Mouse (Mus musculus): ENCODE results near the gene Prcp. TPM values are rescaled to one million over a fixed set of nuclear protein-coding genes. Genes with fewer than 3 reads are reported as not detected.
A peak's percentile ranks its signal among the peaks of the same experiment; 100 is the strongest.

Prcp gene
- 1 to 10 TPM; 4.2 to 4.7 TPM for total RNA-seq (2021)
- long read RNA-seq, experiment 1, partial matches to known transcripts = 1 of 5 reads
- long read RNA-seq, experiment 1, other reads (novel, unspliced or antisense) = 2 of 5 reads
- long read RNA-seq, experiment 2, partial matches to known transcripts = 0 of 3 reads
- long read RNA-seq, experiment 2, other reads (novel, unspliced or antisense) = 0 of 3 reads

DNA sequence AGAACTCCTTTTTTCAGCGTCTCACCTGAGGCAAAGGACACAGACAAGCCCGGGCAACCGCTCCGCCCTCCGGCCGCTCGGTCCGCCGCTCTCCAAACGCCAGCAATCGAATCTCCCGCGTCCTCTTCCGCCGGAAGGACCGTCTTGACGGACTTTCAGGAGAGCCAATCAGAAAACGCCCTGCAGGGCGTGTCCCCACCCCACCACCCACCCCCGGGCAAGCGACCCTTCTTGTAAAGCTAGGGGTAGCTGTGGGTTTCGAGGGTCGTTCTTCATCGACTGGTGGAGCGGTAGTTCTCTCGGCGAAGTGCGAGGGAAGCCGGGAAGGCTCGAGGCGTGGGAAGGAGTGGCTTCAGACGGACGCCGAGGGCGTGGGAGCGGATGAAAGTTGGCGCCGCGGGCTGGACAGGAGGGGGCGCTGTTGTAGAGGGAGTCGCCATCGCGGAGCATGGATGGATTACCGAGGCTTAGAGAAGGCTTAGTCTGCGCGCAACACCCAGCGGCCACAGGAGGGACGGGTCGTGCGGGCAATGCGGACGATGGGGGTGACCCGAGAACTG is at the start of gene Prcp, which contains the start of gene Ddias:
Gene Prcp, plus strand, starts transcription at position 355 of the 560 bp plus-strand sequence.
Gene Ddias, minus strand, starts transcription at position 132 of the 560 bp plus-strand sequence.
- DNase-seq = peak; percentile 92 to 93

DNA sequence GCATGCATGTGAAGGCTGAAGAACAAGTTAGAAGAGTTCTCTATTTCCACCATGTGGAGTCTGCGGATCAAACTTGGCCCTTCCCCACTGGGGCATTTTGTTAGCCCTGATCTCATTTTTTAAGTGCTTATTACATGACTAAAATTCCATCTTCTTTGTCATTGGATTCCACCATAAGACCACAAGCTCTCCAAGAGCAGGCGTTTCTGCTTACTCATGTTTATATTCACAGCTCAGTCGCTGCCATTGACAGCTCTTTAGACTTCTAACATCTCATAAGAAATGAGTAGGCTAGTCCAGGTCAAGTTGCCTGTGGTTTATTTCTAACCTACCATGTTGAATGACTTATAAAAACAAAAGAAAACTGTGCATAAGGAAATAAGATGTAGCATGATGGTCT is 48.0 kb upstream of the Prcp start:
- DNase-seq = no peak
- intact Hi-C loops (cut with DNase I) = no loop called here

More for the DNA sequence above, at the start of gene Prcp, which contains the start of gene Ddias:
- intact Hi-C loops (cut with DNase I) = loop anchor here (2.0 to 5.0 kb wide), 2 partner anchors 19 to 88 kb away; no protein-coding TSS in a partner anchor

DNA sequence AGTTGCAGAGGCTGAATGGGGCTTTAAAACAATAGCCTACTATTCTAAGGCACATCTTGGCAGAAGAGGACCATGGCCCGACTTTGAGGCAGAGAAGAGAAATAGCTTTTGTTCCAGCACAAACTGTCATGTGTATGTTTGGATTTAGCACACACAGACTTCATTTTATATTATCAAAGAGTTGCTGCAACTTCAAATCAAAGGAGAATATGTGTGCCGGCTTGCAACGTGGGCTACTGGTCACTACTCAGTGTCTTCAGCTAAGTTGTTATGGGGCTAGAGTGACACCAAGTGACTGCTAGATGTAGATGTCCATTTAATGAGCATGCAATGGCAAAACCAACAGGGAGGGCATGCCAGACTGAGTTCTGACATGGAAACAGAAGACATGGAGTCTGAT is 46.3 kb upstream of the Prcp start:
- intact Hi-C loops (cut with DNase I) = no loop called here
- no peak for DNase-seq

DNA sequence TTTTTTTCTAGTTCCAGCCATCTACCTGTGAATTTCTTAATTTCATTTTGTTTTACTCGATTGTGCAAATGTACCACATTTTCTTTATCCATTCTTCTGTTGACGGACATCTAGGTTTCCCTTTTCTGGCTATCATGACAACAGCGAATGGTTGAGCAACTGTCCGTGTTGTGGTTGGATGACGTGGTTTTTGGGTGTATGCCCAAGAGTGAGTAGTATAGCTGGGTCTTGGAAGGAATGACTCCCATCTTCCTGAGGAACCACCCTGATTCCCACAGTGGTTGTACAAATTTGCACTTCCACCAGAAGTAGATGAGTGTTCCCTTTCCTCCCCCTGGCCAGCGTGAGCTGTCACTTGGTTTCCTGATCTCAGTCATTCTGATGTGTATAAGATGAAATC is 41.9 kb upstream of the Prcp start:
- intact Hi-C loops (cut with DNase I) = no loop called here
- no peak for DNase-seq

DNA sequence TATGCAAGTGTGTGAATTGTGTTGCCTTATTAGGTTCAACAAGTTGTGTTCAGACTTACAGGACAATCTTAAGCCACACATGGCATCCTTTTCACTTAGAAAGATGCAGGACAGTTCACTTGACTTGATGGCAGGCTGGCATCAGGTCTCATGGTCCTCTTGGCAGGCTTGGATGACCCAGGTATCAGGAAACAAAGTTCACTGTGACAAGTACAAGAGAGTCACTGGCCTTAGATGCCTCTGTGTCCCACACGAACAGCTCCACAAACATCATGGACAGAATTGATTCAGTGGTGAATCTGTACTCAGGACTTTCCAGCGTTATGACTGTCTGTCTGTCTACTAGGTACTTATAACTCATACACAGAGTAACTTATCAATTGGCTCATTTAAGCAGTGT is 39.9 kb upstream of the Prcp start:
- DNase-seq = no peak

DNA sequence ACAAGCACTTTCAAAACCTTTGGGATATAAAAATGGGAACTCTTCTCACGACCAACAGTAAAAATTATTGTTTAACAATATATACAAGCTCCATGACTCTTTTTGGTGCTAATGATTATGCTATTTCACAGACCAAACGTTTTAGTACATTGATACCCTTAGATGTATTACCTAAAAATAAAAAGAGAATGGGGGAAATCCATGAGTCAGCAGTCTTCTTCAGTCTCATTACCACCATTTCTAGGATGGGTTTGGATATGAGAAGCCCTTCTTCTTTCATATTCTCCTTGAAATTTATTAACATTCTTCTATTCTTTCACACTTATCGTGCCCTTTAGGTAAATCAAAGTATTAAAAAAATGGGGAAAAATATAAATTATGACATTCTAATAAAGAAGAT is 37.8 kb upstream of the Prcp start:
- intact Hi-C loops (cut with DNase I) = no loop called here
- DNase-seq = no peak

More for the DNA sequence above, 39.9 kb upstream of the Prcp start:
- intact Hi-C loops (cut with DNase I) = no loop called here

DNA sequence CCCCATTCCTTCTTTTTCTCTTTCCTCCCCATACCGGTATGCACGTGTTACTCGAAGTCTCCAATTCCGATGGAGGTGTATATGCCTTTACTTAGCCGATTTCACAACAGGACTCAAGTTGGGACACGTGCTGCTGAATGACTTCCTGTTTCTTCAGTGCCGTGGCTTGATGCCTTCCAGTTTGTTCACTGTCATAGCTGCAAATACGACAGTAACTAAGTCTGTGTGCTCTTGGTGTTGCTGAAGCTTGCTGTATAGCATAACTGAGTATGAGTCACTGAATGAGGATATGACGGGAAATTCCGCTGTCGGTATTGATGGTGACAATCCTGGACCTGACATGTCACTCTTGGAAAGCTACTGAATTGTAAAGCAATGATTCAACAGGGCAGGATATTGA is 37.0 kb upstream of the Prcp start:
- DNase-seq = no peak
- intact Hi-C loops (cut with DNase I) = no loop called here

DNA sequence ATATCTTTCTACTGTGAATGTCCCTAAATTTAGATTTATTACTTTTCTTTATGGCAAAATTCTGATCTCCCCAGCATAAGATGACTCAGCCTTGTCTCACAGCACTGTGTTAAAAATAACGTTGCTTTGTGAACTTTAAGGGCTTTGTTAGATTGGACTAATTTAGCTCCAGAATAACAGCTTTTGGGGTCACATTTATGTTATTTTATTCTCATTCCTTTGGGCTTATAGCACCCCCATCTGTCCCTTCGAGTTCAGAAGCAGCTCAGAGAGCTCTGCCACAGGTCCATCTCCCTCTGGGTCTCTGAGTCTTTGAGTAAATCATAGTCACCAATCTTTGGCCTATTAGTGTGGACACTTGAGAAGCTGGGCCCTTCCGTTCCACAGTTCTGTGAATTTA is 36.4 kb upstream of the Prcp start:
- DNase-seq = no peak
- intact Hi-C loops (cut with DNase I) = no loop called here

DNA sequence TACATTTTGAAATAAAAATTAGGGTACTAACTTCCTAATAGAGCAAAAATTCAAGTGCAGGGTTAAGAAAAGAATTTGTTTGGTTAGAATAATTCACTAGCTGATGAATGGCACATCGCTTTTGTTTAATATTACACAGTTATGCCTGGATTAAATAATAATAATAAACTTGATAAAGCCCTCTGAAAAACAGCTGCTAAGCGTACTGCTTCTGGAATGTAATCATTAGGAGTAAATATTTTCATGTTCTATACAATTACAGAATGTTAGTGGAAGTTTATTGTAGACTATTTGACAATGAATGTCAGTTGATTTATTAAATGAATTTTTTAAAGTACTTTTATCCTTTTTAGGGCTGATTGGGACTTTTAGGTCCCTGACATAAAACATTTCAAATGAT is 32.0 kb upstream of the Prcp start:
- intact Hi-C loops (cut with DNase I) = no loop called here
- DNase-seq = no peak

DNA sequence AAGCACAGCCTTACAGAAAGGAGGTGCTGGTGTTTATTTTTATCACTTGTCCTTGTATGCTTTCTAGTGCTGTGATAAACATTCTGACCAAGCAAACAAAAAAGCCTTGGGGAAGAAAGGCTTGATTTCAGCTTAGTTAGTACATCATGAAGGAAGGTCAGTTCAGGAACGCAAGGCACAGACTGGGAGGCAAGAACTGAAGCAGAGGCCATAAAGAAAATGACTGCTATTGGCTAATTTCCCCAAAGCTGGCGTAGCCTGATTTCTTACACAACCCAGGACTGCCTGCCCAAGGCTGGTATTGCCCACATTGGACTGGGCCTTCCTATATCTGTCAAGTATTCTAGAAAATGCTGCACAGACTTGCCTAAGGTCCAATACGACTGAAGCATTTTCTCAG is 26.0 kb upstream of the Prcp start:
- DNase-seq = no peak
- intact Hi-C loops (cut with DNase I) = no loop called here

DNA sequence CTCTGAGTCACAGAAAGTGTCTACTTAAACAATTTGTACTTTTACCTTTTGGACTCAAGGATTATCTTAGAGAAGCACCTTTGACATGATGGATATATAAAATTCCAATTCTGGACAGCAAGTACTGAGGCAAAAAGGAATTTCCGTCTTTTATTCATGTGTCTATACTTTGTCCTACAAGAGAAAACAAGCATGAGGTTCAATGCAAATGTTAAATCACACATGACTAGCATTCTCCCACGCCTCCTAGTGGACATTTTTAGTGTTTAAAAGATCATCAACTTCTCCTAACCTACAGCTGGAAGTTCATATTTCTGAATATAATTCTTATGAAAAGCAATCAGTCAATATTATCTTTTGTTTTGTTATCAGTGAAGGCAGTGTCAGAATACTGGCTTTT is 7.7 kb upstream of the Prcp start:
- DNase-seq = no peak
- intact Hi-C loops (cut with DNase I) = no loop called here

DNA sequence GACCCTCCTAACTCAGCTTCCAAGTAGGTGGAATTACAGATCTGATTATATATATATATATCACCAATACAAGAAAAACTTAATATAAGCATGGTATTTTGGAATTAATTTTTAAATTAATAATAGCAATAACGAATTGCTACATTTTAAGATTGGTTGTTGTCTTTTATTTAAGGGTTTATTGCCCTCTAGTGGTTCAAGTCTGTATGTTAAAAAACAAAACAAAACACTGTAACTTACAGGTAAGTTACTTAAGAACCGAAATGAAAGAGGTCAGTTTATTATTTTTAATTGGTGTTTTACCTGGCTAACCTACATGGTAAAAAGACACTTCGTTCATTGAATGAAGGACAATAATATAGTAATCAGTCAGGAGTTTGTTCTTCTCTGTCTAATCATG is 4.1 kb upstream of the Prcp start:
- no peak for DNase-seq
- intact Hi-C loops (cut with DNase I) = loop anchor here (2.0 to 5.0 kb wide), 2 partner anchors 92 to 241 kb away; no protein-coding TSS in a partner anchor

DNA sequence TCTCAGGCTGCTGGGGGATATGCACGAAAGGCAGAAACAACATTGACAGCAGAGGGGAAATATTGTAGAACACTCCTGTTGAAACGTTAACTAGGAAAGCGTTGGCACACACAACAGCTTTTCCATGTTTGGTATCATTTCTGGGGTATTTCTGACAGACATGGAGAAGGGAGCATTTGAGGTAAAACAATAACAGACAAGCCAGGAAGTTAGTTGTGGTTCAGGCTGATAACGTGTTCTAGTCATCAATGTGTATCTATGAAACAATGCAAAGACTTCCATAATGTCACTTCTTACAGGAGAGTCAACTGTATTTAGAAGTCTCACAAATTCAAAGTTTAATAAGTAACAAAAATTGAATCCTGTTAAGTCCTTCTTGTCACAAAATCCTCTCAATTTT is 2.7 kb upstream of the Prcp start:
- no peak for DNase-seq
- intact Hi-C loops (cut with DNase I) = loop anchor here (2.0 to 5.0 kb wide), 2 partner anchors 91 to 243 kb away; no protein-coding TSS in a partner anchor

DNA sequence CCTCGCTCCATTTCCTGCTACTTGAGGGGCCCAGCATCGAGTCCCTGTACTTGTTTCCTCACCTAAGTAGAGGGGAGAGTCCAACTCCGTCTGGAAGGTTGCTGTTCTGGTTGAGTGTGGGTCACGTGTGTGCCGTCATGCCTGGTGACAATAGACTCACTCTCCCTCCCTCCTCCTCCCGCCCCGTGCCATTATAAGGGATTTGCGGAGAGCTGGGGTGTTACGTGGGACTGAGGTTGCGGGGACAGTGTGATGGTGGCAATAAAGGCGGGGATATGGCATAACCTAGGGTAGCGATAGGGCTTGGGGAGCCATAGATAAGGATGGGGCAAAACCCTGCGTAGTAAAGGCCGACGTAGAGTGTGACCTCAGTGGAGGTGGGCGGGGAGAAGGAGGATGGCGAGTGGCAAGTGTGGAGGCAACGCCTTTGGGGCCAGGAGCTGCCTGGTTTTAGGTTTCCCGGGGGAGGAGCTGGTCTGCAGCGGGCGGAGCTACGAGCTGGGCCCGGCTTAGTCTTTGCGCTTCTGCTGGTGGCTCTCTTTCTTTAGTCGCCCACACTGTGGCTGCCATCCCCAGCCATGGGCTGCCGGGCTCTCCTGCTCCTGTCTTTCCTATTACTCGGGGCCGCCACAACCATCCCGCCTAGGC is 615 bp downstream of the Prcp start:
- intact Hi-C loops (cut with DNase I) = loop anchor here (2.0 to 5.0 kb wide), 2 partner anchors 18 to 87 kb away; no protein-coding TSS in a partner anchor
- peak; percentile 80 to 85 for DNase-seq

DNA sequence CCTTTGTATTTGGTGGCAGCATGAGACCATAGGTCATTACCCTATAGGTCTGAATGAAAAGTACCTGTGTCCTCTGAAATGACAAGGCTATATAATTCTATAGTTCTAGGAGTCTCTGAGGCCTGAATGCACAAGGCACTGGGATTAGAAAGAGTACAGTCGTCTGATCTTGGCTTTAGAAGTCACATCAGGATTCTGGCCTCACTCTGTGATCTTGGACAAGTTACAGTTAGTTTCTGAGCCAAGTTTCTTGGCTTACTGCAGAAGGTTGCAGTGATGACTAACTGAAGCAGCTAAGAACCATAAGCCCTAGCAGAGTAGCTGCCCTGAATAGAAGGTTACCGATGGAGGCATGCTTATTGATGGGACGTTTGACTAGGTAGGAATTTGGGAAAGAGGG is 1.8 kb downstream of the Prcp start:
- intact Hi-C loops (cut with DNase I) = no loop called here
- no peak for DNase-seq

DNA sequence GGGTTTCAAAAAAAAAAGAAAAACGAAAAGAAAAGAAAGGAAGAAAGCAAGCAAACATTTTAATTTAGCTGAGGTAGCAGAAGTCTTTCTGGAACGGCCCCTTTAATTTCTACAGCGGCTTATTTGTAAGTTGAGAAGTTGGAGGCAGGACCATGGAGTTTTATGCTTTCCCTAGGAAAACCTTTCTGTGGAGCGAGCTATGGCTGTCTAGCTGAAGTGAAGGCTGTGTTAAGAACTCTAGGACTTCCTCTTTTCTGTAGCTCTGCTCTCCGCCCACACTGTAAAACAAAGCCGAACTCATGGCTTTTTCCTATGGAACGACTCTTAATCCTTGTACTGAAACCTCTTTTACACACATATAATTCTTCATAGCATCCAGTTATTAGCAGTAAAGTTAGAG is 2.3 kb downstream of the Prcp start:
- no peak for DNase-seq
- intact Hi-C loops (cut with DNase I) = no loop called here

DNA sequence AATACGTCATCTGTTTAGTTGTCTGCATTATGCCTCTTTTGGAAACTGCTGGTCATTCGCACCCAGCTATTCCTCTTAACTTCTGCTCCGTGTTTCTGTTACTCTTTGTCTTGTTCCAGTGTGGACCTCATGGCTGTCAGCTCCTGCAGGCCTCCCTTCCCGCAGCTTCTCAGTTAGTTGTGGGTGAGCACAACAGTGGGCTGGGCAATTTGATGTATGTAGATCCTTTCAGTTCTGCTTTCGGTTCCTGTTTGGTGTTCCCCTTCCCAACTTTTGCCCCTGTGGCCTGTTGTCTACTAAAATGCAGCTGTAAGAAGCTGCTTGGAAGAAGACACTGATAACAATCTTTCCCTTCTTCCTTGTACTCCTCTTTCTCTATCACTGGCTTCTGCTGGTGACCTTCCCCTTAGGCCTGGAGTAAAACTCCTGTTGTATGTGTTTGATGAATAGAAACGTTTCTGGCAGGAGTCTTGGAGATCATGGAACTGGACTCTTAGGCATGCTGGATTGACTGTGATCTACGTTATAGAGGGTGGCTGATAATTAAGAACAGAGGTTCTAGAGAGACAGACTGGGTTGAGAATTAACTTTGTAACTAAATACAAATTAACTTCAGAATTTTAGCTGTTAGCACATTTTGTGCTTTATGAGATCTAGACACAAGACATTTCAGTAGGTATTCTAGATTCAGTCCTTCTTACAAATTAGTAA is 4.5 kb downstream of the Prcp start:
- intact Hi-C loops (cut with DNase I) = no loop called here
- no peak for DNase-seq

DNA sequence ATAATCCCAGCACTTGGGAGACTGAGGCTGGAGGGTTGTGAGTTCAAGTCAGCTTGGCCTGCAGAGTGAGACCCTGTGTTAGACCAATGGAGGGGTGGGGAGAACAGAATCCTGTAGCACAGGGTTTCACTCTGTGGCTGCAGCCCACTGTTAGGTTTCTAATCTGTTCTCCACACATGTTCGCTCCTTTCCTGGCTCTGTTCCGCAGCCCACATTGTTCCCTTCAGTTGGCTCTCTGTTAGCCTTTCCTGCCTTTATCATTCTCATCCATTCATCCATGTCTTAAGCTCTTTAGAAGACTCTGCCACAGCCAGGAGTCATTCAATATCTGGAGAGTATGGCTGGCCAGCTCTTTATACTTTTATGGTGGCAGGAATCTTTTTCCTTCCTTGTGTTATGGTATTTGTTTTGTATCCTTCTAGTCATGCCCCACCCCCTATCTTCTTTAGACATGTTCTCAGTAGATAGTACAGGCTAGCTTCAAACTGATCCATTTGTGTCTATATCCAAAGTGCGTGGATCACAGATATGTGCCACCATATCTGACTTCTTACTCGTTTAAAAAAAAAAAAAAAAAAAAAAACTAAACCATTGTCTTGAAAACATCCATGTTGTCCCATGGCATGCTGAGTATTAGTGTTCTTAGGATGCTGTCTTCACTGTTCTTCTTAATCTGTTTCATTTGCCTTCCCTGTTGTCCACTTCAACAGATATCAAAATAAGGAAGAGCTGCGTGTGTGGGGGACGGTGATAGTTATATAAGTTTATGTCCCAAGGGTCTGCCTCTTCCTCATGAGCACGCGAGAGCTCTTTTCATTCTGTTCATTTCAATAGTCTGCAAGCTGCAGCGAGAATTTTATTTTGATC is 9.8 kb downstream of the Prcp start:
- no peak for DNase-seq
- intact Hi-C loops (cut with DNase I) = no loop called here

DNA sequence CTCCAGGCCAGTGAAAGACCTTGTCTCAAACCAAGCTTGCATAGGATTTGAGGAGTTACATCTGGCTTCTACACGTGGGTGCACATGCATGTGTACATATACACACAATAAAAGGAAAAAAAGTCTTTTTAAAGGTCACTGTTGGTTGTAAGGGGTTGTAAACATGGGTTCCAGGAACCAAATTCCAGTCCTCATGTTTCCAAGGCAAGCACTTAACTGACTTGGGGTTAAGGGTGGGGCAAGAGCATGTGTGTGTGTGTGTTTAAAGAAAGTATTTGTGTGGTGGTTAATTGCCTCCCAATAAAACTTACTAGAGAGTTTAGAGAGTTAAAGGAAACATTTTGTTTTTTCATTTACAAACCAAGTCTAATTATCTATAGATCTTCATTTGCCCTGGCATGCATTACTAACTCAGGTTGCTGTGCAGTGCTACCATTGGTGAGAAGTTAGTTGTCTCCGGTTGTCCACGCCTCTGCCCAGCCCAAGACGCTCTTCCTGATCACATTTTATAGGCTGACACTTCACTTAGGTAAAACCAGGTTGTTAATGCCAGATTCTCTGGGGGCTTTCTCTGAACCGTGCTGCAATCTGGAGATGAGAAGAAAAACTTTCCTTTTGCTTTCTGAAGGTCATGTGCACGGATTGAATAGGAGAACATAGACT is 10.9 kb downstream of the Prcp start:
- intact Hi-C loops (cut with DNase I) = no loop called here
- no peak for DNase-seq

DNA sequence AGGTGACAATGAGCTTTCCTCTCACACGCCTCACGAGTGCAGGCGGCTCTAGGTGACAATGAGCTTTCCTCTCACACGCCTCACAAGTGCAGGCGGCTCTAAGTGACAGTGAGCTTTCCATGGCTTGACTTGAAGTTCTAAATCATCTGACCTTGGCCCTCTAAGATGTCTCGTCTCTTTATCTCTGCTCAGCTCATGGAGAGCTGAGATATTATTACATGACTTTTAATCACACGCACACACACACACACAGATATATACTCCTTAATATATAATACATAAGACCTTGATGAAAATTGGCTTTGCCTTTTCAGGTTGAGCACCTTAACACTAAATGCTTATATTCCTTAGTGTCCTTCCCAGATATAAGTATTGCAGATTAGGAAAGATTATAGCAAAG is 12.5 kb downstream of the Prcp start:
- DNase-seq = no peak
- intact Hi-C loops (cut with DNase I) = no loop called here

All from gastrocnemius, postnatal 36 days (tissue).